Mouse (Mus musculus): ENCODE measurements at regions not wholly inside any gene's neighbourhood (a gene's known extent, or its start where the extent isn't known, plus 50 kb on each side); places are given as distances from the start of the nearest gene placed in this dataset.

- Histone ChIP-seq H3K4me1 (ENCODE audit: control insufficient read depth in 2 of 2, insufficient read depth in 2 of 2, low read length in 2 of 2) (peaks cover 10 to 11% of the 10 kb centered on the region in 2 experiments; a peak in 3 of 4 replicates), H3K4me2 (ENCODE audit: low read length) (no peak overlapping the region), H3K36me3 (ENCODE audit: control insufficient read depth, insufficient read depth, low read length) (no peaks in the 10 kb centered on the region), H3K27ac (replicated peaks in 1 of 2; ENCODE audit: control insufficient read depth in 1 of 2, insufficient read depth in 1 of 2, low read depth in 2 of 2, low read length in 2 of 2) (no peak overlapping the region), H3K9ac (ENCODE audit: low read length) (no peak overlapping the region), H3K27me3 (ENCODE audit: control insufficient read depth, insufficient read depth, low read length) (no peaks in the 10 kb centered on the region), H3K9me3 (ENCODE audit: control insufficient read depth, low read length) (0 out of 2 replicates have a peak, but pooled peaks cover 4% of the 10 kb centered on the region), H3K4me3 (ENCODE audit: control insufficient read depth in 1 of 2, insufficient read depth in 1 of 2, low read depth in 1 of 2, low read length in 2 of 2) (no peak overlapping the region)
- ATAC-seq (ENCODE audit: insufficient number of reproducible peaks, insufficient read depth, low FRiP score, low read depth): no peak
Observed at GRCm38 (mm10) chr12:117450106-117450505, 66.2 kb upstream of the Rapgef5 start.

GRCm38 (mm10) chr12:117450871-117451270 lies 65.4 kb upstream of the Rapgef5 start:
- no peak for ATAC-seq (ENCODE audit: insufficient number of reproducible peaks, insufficient read depth, low FRiP score, low read depth)
- Histone ChIP-seq H3K4me3 (ENCODE audit: control insufficient read depth in 1 of 2, insufficient read depth in 1 of 2, low read depth in 1 of 2, low read length in 2 of 2) (no peak overlapping the region), H3K27me3 (ENCODE audit: control insufficient read depth, insufficient read depth, low read length) (no peaks in the 10 kb centered on the region), H3K9me3 (ENCODE audit: control insufficient read depth, low read length) (0 out of 2 replicates have a peak, but pooled peaks cover 4% of the 10 kb centered on the region), H3K9ac (ENCODE audit: low read length) (no peak overlapping the region), H3K4me2 (ENCODE audit: low read length) (no peak overlapping the region), H3K36me3 (ENCODE audit: control insufficient read depth, insufficient read depth, low read length) (no peaks in the 10 kb centered on the region), H3K27ac (replicated peaks in 1 of 2; ENCODE audit: control insufficient read depth in 1 of 2, insufficient read depth in 1 of 2, low read depth in 2 of 2, low read length in 2 of 2) (no peak overlapping the region), H3K4me1 (ENCODE audit: control insufficient read depth in 2 of 2, insufficient read depth in 2 of 2, low read length in 2 of 2) (peaks cover 10 to 11% of the 10 kb centered on the region in 2 experiments; a peak in 3 of 4 replicates)
- WGBS: 55% methylated on average over 3 of the region's 3 CpGs

- Histone ChIP-seq H3K27ac (replicated peaks in 1 of 2; ENCODE audit: control insufficient read depth in 1 of 2, insufficient read depth in 1 of 2, low read depth in 2 of 2, low read length in 2 of 2) (no peak overlapping the region), H3K27me3 (ENCODE audit: control insufficient read depth, insufficient read depth, low read length) (no peaks in the 10 kb centered on the region), H3K36me3 (ENCODE audit: control insufficient read depth, insufficient read depth, low read length) (no peaks in the 10 kb centered on the region), H3K4me1 (ENCODE audit: control insufficient read depth in 2 of 2, insufficient read depth in 2 of 2, low read length in 2 of 2) (peaks cover 10 to 11% of the 10 kb centered on the region in 2 experiments; a peak in 3 of 4 replicates), H3K9ac (ENCODE audit: low read length) (no peak overlapping the region), H3K9me3 (ENCODE audit: control insufficient read depth, low read length) (0 out of 2 replicates have a peak, but pooled peaks cover 4% of the 10 kb centered on the region), H3K4me3 (ENCODE audit: control insufficient read depth in 1 of 2, insufficient read depth in 1 of 2, low read depth in 1 of 2, low read length in 2 of 2) (no peak overlapping the region), H3K4me2 (ENCODE audit: low read length) (no peak overlapping the region)
- ATAC-seq (ENCODE audit: insufficient number of reproducible peaks, insufficient read depth, low FRiP score, low read depth): no peak
- 63% methylated on average over 4 of the region's 4 CpGs for WGBS
Observed at GRCm38 (mm10) chr12:117451441-117451840, 64.8 kb upstream of the Rapgef5 start.

- ATAC-seq (ENCODE audit: insufficient number of reproducible peaks, insufficient read depth, low FRiP score, low read depth): no peak
- no peak overlapping the region for H3K9ac ChIP-seq (ENCODE audit: low read length)
- 43% methylated on average over 7 of the region's 7 CpGs for WGBS
- no peaks in the 10 kb centered on the region for H3K27me3 ChIP-seq (ENCODE audit: control insufficient read depth, insufficient read depth, low read length)
- no peak overlapping the region for H3K4me3 ChIP-seq (ENCODE audit: control insufficient read depth in 1 of 2, insufficient read depth in 1 of 2, low read depth in 1 of 2, low read length in 2 of 2)
- no peak overlapping the region for H3K4me2 ChIP-seq (ENCODE audit: low read length)
- peaks cover 6% of the 10 kb centered on the region in 2 experiments; a peak in 2 of 4 replicates for H3K4me1 ChIP-seq (ENCODE audit: control insufficient read depth in 2 of 2, insufficient read depth in 2 of 2, low read length in 2 of 2)
- H3K36me3 ChIP-seq (ENCODE audit: control insufficient read depth, insufficient read depth, low read length): no peaks in the 10 kb centered on the region
- no peak overlapping the region for H3K27ac ChIP-seq (replicated peaks in 1 of 2; ENCODE audit: control insufficient read depth in 1 of 2, insufficient read depth in 1 of 2, low read depth in 2 of 2, low read length in 2 of 2)
- 0 out of 2 replicates have a peak, but pooled peaks cover 4% of the 10 kb centered on the region for H3K9me3 ChIP-seq (ENCODE audit: control insufficient read depth, low read length)
Observed at GRCm38 (mm10) chr12:117455800-117456199, 60.5 kb upstream of the Rapgef5 start.

- Histone ChIP-seq H3K27ac (replicated peaks in 1 of 2; ENCODE audit: control insufficient read depth in 1 of 2, insufficient read depth in 1 of 2, low read depth in 2 of 2, low read length in 2 of 2) (0 out of 4 replicates have a peak overlapping the region, but pooled peaks of 1 of the 2 experiments have one; percentile 1), H3K36me3 (ENCODE audit: control insufficient read depth, insufficient read depth, low read length) (no peaks in the 10 kb centered on the region), H3K4me3 (ENCODE audit: control insufficient read depth in 1 of 2, insufficient read depth in 1 of 2, low read depth in 1 of 2, low read length in 2 of 2) (no peak overlapping the region), H3K27me3 (ENCODE audit: control insufficient read depth, insufficient read depth, low read length) (no peaks in the 10 kb centered on the region), H3K4me1 (ENCODE audit: control insufficient read depth in 2 of 2, insufficient read depth in 2 of 2, low read length in 2 of 2) (peaks cover 6% of the 10 kb centered on the region in 2 experiments; a peak in 2 of 4 replicates), H3K9ac (ENCODE audit: low read length) (no peak overlapping the region), H3K4me2 (ENCODE audit: low read length) (no peak overlapping the region), H3K9me3 (ENCODE audit: control insufficient read depth, low read length) (no peaks in the 10 kb centered on the region)
- ATAC-seq (ENCODE audit: insufficient number of reproducible peaks, insufficient read depth, low FRiP score, low read depth): no peak
- 18% methylated on average over 9 of the region's 9 CpGs for WGBS
Observed at GRCm38 (mm10) chr12:117458132-117459070, 57.9 kb upstream of the Rapgef5 start.

- peaks cover 6% of the 10 kb centered on the region in 2 experiments; a peak in 2 of 4 replicates for H3K4me1 ChIP-seq (ENCODE audit: control insufficient read depth in 2 of 2, insufficient read depth in 2 of 2, low read length in 2 of 2)
- no peaks in the 10 kb centered on the region for H3K9me3 ChIP-seq (ENCODE audit: control insufficient read depth, low read length)
- no peak for ATAC-seq (ENCODE audit: insufficient number of reproducible peaks, insufficient read depth, low FRiP score, low read depth)
- 70% methylated on average over 4 of the region's 4 CpGs for WGBS
- H3K27ac ChIP-seq (replicated peaks in 1 of 2; ENCODE audit: control insufficient read depth in 1 of 2, insufficient read depth in 1 of 2, low read depth in 2 of 2, low read length in 2 of 2): no peak overlapping the region
- H3K9ac ChIP-seq (ENCODE audit: low read length): no peak overlapping the region
- no peaks in the 10 kb centered on the region for H3K27me3 ChIP-seq (ENCODE audit: control insufficient read depth, insufficient read depth, low read length)
- H3K4me2 ChIP-seq (ENCODE audit: low read length): no peak overlapping the region
- no peaks in the 10 kb centered on the region for H3K36me3 ChIP-seq (ENCODE audit: control insufficient read depth, insufficient read depth, low read length)
- H3K4me3 ChIP-seq (ENCODE audit: control insufficient read depth in 1 of 2, insufficient read depth in 1 of 2, low read depth in 1 of 2, low read length in 2 of 2): no peak overlapping the region
Observed at GRCm38 (mm10) chr12:117459541-117459940, 56.7 kb upstream of the Rapgef5 start.

- no peaks in the 10 kb centered on the region for H3K36me3 ChIP-seq (ENCODE audit: control insufficient read depth, insufficient read depth, low read length)
- ATAC-seq (ENCODE audit: insufficient number of reproducible peaks, insufficient read depth, low FRiP score, low read depth): no peak
- H3K4me3 ChIP-seq (ENCODE audit: control insufficient read depth in 1 of 2, insufficient read depth in 1 of 2, low read depth in 1 of 2, low read length in 2 of 2): no peak overlapping the region
Observed at GRCm38 (mm10) chr12:117465206-117465605, 51.1 kb upstream of the Rapgef5 start.

More at GRCm38 (mm10) chr12:117465206-117465605, 51.1 kb upstream of the Rapgef5 start:
- H3K4me2 ChIP-seq (ENCODE audit: low read length): no peak overlapping the region
- WGBS: 92% methylated on average over 3 of the region's 3 CpGs
- H3K9me3 ChIP-seq (ENCODE audit: control insufficient read depth, low read length): no peaks in the 10 kb centered on the region
- H3K27ac ChIP-seq (replicated peaks in 1 of 2; ENCODE audit: control insufficient read depth in 1 of 2, insufficient read depth in 1 of 2, low read depth in 2 of 2, low read length in 2 of 2): no peak overlapping the region
- H3K4me1 ChIP-seq (ENCODE audit: control insufficient read depth in 2 of 2, insufficient read depth in 2 of 2, low read length in 2 of 2): peaks cover 7 to 16% of the 10 kb centered on the region in 2 experiments
- H3K9ac ChIP-seq (ENCODE audit: low read length): no peak overlapping the region
- H3K27me3 ChIP-seq (ENCODE audit: control insufficient read depth, insufficient read depth, low read length): no peaks in the 10 kb centered on the region

Measured in heart, embryonic 14.5 days (tissue).